Mouse (Mus musculus) ovary, adult 18-20 months (tissue): ENCODE results near the gene Sebox.
"Not testable (repeated sequence)": the region's sequence is repeated elsewhere in the genome, so short reads cannot be mapped to it uniquely, and the experiment has no call there.

Experiments
- DNase-seq: peaks from one replicate; pipeline ENCODE4 v3.0.0; 2022; ENCODE audit warnings: low spot score, mixed read lengths

The Sebox gene

GRCm38 (mm10) chr11:78497544-78498522 is 5.4 kb upstream of the Sebox start, which contains the start of gene Sarm1:
Gene Sarm1, minus strand, starts transcription at chr11:78497754.
- DNase-seq, result peak; percentile 83

GRCm38 (mm10) chr11:78499004-78499403 is 4.2 kb upstream of the Sebox start, which contains the start of gene Vtn:
Gene Vtn, plus strand, starts transcription at chr11:78499091.
- DNase-seq, result no peak

- no peak for DNase-seq
Observed at GRCm38 (mm10) chr11:78499543-78499942, 3.7 kb upstream of the Sebox start.

GRCm38 (mm10) chr11:78500623-78501202 is 2.5 kb upstream of the Sebox start:
- DNase-seq, result no peak

- no peak for DNase-seq
Observed at GRCm38 (mm10) chr11:78501529-78501928, 1.7 kb upstream of the Sebox start.

- DNase-seq, result no peak
Observed at GRCm38 (mm10) chr11:78505430-78505829, 2.2 kb downstream of the Sebox start.

GRCm38 (mm10) chr11:78509148-78509547 is 5.9 kb downstream of the Sebox start:
- no peak for DNase-seq

- DNase-seq, result peak; percentile 84
Observed at GRCm38 (mm10) chr11:78512025-78512957, 9.0 kb downstream of the Sebox start, which contains the start of the genes Tmem199 and Poldip2. Gene Tmem199, minus strand, starts transcription at chr11:78512172. Gene Poldip2, plus strand, starts transcription at chr11:78512193.

GRCm38 (mm10) chr11:78513106-78513790 is 10.0 kb downstream of the Sebox start:
- DNase-seq, result no peak

GRCm38 (mm10) chr11:78515549-78516325 is 12.5 kb downstream of the Sebox start:
- DNase-seq, result no peak

- DNase-seq, result no peak
Observed at GRCm38 (mm10) chr11:78518931-78519330, 15.7 kb downstream of the Sebox start.

- no peak for DNase-seq
Observed at GRCm38 (mm10) chr11:78521880-78522279, 18.6 kb downstream of the Sebox start.

GRCm38 (mm10) chr11:78522481-78522997 is 19.3 kb downstream of the Sebox start:
- no peak for DNase-seq

- DNase-seq, result no peak
Observed at GRCm38 (mm10) chr11:78523241-78523955, 20.2 kb downstream of the Sebox start.

- DNase-seq, result no peak
Observed at GRCm38 (mm10) chr11:78524838-78525237, 21.6 kb downstream of the Sebox start.

- DNase-seq, result no peak
Observed at GRCm38 (mm10) chr11:78528714-78529113, 25.5 kb downstream of the Sebox start.

GRCm38 (mm10) chr11:78530001-78530400 is 26.8 kb downstream of the Sebox start:
- no peak for DNase-seq

GRCm38 (mm10) chr11:78531046-78531445 is 27.8 kb downstream of the Sebox start:
- no peak for DNase-seq

- not testable (repeated sequence) for DNase-seq
Observed at GRCm38 (mm10) chr11:78531515-78531914, 28.3 kb downstream of the Sebox start.
